Mouse (Mus musculus) hindbrain, embryonic 11.5 days (tissue): ENCODE data around the gene Add3. TPM values are rescaled to one million over a fixed set of nuclear protein-coding genes. Genes with fewer than 3 reads are reported as not detected.

Experiments
- ATAC-seq: fragments of 200-750 bp; cut with Nextera tagmentation; 2 replicates; pipeline ENCODE4 v1.8.0; 2017; ENCODE audit warnings: mild to moderate bottlenecking, moderate TSS enrichment, moderate library complexity; ENCODE audit not compliant: low FRiP score
- DNase-seq: peaks from one replicate; pipeline ENCODE4 v3.0.0-alpha.2; 2015; ENCODE audit warnings: low spot score
- H3K27ac ChIP-seq: fragments of 300-500 bp; sonication (generic); 2 replicates; pipeline ENCODE4 v1.5.1; 2014; ENCODE audit warnings: mild to moderate bottlenecking, low read depth, low read length
- H3K27me3 ChIP-seq: fragments of 300-500 bp; sonication (generic); 2 replicates; pipeline ENCODE4 v1.6.1; 2014; ENCODE audit warnings: mild to moderate bottlenecking, low read length, moderate library complexity, mixed read lengths; ENCODE audit not compliant: control insufficient read depth, insufficient read depth
- H3K36me3 ChIP-seq: fragments of 300-500 bp; sonication (generic); 2 replicates; pipeline ENCODE4 v1.6.1; 2014; ENCODE audit warnings: mild to moderate bottlenecking, low read length, moderate library complexity, mixed read lengths; ENCODE audit not compliant: control insufficient read depth, insufficient read depth
- H3K4me1 ChIP-seq: fragments of 300-500 bp; sonication (generic); replicated peaks from 2 replicates; pipeline ENCODE4 v1.6.1; 2014; ENCODE audit warnings: low read length, mixed read lengths; ENCODE audit not compliant: control insufficient read depth, insufficient read depth
- H3K4me2 ChIP-seq: fragments of 300-500 bp; sonication (generic); replicated peaks from 2 replicates; pipeline ENCODE4 v1.6.1; 2014; ENCODE audit warnings: mild to moderate bottlenecking, low read depth, low read length
- H3K4me3 ChIP-seq: fragments of 300-500 bp; sonication (generic); 2 replicates; pipeline ENCODE4 v1.5.1; 2014; ENCODE audit warnings: low read depth, low read length
- H3K9ac ChIP-seq: fragments of 300-500 bp; sonication (generic); 2 replicates; pipeline ENCODE4 v1.6.1; 2014; ENCODE audit warnings: low read depth, low read length
- H3K9me3 ChIP-seq: fragments of 300-500 bp; sonication (generic); 2 replicates; pipeline ENCODE4 v1.6.1; 2016; ENCODE audit warnings: low read length; ENCODE audit not compliant: control insufficient read depth
- WGBS: fragments of 180-500 bp; shearing (Covaris S2); extraction: QIAGEN DNeasy Blood & Tissue Kit; methylation state at CpG from one replicate; pipeline ENCODE4 v1.1.7; 2014; 5-methylcytosine and 5-hydroxymethylcytosine counted together
- polyA plus RNA-seq: library from polyadenylated mRNA; unstranded; fragments of >200 nt; fragmentation: Nextera tagmentation; extraction: Ambion mirVana; gene quantifications from 2 replicates; pipeline ENCODE4 v1.2.1, GENCODE M21; 2014

Add3 gene
- 46.6 and 51.6 TPM in 2 replicates for polyA plus RNA-seq

DNA sequence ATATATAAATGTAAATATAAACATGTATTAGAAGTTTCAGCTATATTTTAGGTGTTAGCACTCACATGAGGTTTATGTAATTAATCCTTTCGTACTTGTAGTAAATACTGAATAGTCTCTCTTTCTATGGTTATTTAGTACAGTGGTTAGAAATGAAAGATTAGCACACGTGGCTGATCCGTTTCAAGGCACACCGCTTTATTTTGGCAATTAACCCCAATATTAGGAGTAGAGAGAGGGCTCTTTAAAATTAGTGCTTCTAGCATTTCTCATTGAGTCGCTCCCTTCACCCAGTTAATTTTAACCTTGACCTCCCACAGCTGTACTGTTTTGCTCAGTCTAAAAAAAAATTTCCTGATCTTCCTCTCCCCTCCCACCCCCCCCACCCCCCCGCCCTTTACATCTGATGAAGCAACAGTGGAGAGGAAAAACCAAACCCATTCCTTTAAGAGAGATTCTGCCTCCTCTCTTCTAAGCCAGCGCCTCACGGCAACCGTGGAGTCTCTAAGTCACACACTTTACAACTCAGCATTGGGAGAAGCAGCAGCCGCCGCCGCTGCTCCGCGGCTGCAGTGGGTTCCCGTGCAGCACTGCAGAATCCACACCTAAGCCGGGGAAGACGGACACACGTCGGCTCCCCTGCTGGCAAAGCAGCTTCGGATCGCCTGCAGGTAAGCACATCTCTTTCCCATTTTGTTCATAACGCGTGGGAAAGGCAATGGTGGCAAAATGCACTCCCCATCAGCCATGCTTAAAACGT is at the start of gene Add3:
Add3 (plus strand) TSS at position 400 of the 760 bp plus-strand sequence.
- ATAC-seq (no peak), DNase-seq (peak; percentile 60)
- WGBS = 6% methylated on average over 24 of the region's 24 CpGs
- H3K36me3 ChIP-seq = no peaks in the 10 kb centered on the region
- peak within 1 kb of the TSS; percentile 67 for H3K4me3 ChIP-seq
- no peaks in the 10 kb centered on the region for H3K27me3 ChIP-seq
- H3K27ac ChIP-seq = no peak within 1 kb of the TSS
- no peaks in the 10 kb centered on the region for H3K9me3 ChIP-seq
- H3K9ac ChIP-seq = peak within 1 kb of the TSS; percentile 28; the same call in 1 of the 2 replicates
- 0 out of 2 replicates have a peak, but pooled peaks cover 3% of the 10 kb centered on the region for H3K4me1 ChIP-seq
- peak within 1 kb of the TSS; percentile 74 for H3K4me2 ChIP-seq

DNA sequence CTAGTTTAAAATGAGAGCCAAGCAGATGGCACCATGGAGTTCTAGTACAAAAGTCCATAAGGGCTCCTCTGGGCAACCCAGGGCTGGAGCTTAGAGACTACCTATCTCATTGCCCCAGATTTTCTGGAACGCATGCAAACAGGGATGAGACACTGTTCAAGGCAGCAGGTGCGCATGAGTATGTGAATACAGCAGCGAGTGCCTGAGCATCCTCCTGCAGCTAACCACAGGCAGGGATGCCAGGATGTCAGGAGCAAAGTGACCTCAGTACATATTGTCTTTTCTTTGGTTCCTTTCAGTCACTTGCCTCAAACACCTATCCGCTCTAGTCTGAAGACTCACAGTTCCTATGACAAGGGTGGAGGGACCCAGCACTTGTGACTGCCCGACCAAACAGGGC is 49.6 kb upstream of the Add3 start:
- DNase-seq (no peak), ATAC-seq (no peak)
- Histone ChIP-seq H3K27ac (no peak overlapping the region), H3K9me3 (no peaks in the 10 kb centered on the region), H3K4me2 (no peak overlapping the region), H3K27me3 (no peaks in the 10 kb centered on the region), H3K9ac (no peak overlapping the region), H3K4me1 (no peaks in the 10 kb centered on the region), H3K4me3 (no peak overlapping the region), H3K36me3 (no peaks in the 10 kb centered on the region)
- WGBS = 94% methylated on average over 5 of the region's 5 CpGs

DNA sequence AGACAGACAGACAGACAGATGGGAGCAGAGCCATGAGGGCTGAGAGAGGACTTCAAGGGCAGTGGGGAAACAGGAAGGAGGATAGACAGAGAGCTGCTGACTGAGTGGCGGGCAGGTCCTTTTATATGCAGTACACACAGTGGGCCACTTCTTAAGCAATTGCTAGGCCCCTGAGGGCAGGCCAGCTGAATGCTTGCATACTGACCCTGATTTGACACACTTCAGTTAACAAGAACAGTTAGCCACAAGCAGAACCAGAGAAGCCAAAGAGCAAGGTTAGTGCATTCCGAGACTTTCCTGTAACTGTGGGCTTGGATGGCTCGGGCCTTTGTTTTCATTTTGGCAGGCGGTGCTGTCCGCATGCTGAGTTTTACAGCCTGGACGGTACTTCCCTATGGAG is 48.0 kb upstream of the Add3 start:
- 56% methylated on average over 6 of the region's 6 CpGs for WGBS
- H3K9ac ChIP-seq = no peak overlapping the region
- no peaks in the 10 kb centered on the region for H3K27me3 ChIP-seq
- no peak overlapping the region for H3K4me2 ChIP-seq
- H3K4me3 ChIP-seq = no peak overlapping the region
- DNase-seq (no peak), ATAC-seq (no peak)
- no peaks in the 10 kb centered on the region for H3K9me3 ChIP-seq
- no peak overlapping the region for H3K27ac ChIP-seq
- no peaks in the 10 kb centered on the region for H3K4me1 ChIP-seq
- H3K36me3 ChIP-seq = no peaks in the 10 kb centered on the region

DNA sequence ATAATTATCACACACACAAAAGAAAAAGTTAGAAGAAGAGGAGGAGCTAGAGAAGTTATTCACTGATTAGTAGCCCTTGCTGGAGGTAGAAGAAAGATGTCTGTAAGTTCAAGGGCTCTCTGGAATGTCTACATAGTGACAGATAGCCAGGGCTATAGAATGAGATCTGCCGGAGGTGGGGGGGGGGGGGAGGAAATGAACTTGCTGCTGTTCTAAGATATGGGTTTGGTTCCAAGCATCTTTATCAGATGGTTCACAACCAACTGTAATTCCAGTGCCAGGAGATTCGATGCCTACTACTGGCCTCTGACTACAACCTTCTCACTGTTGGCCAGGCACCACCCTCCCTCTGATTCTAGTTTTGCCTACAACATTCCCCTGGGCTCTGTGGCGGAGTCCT is 46.9 kb upstream of the Add3 start:
- Histone ChIP-seq H3K27ac (no peak overlapping the region), H3K4me1 (no peaks in the 10 kb centered on the region), H3K36me3 (no peaks in the 10 kb centered on the region), H3K4me2 (no peak overlapping the region), H3K9me3 (no peaks in the 10 kb centered on the region), H3K4me3 (no peak overlapping the region), H3K9ac (no peak overlapping the region), H3K27me3 (no peaks in the 10 kb centered on the region)
- DNase-seq (no peak), ATAC-seq (no peak)
- 85% methylated on average over 3 of the region's 3 CpGs for WGBS

DNA sequence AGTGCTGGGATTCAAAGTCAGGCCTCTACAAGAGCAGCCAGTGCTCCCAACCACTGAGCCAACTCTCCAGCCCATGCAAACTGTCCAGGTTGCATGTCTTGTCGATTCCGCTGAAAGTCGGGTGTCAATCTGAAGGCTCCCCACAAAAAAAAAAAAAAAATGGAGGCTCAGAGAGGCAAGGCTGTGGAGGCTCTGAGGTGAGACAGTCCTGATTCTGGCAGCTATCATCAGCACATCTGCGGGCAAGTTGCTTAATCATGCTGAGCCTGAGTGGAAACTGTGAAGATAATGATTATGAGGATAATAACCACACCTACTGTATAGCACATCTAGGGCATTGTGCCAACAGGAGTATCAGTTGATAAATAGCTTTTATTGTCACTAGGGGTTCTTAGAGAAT is 45.6 kb upstream of the Add3 start:
- Histone ChIP-seq H3K4me2 (no peak overlapping the region), H3K27ac (no peak overlapping the region), H3K36me3 (no peaks in the 10 kb centered on the region), H3K9ac (no peak overlapping the region), H3K4me3 (no peak overlapping the region), H3K27me3 (no peaks in the 10 kb centered on the region), H3K9me3 (no peaks in the 10 kb centered on the region), H3K4me1 (no peaks in the 10 kb centered on the region)
- ATAC-seq (no peak), DNase-seq (no peak)
- 95% methylated on average over 4 of the region's 4 CpGs for WGBS

DNA sequence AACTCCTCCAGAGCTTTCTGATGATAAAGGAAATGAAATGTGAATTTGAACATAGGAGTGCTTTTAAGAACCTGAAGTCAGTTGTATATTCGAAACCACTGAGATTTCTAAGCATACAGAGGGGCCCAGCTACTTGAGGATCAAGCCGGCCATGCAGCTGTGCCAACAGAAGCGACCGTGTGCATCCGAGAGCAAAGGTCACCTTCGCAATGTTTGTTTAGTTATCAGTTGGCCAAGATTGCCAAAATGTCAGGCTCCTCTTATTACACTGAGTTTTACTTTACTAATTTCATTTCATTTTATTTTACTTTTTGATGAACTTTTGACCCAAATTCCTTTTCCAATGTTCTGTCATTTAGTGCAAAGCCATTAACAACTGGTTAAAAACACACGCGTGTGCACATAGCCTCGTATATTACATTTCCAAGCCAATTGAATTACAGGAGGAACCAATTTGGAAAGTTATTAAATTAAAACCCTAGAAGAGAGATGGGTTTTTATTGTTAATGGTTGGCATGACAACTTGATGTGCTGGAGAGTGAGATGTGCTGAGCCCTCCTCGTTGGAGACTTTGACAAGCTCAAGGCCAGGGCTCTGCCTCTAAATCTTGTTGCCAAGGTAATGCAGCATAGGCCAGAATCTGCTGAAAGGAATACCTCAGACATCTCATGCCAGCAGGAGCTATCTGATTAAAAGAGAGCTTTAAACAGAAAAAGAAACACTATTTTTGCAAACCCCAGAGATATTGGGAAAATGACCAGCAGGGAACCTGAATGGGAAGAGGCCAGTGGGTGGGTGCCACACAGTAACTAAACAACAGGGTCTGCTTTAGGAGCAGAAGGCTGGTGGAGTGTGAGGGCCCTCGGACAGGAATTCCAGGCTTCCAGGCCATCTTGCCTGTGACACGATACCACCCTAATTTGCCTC is 38.6 kb upstream of the Add3 start:
- Histone ChIP-seq H3K4me2 (no peak overlapping the region), H3K9ac (no peak overlapping the region), H3K36me3 (no peaks in the 10 kb centered on the region), H3K9me3 (no peaks in the 10 kb centered on the region), H3K4me1 (no peaks in the 10 kb centered on the region), H3K27me3 (no peaks in the 10 kb centered on the region), H3K4me3 (no peak overlapping the region), H3K27ac (no peak overlapping the region)
- no peak for DNase-seq
- ATAC-seq = no peak
- 73% methylated on average over 12 of the region's 12 CpGs for whole genome bisulfite sequencing

DNA sequence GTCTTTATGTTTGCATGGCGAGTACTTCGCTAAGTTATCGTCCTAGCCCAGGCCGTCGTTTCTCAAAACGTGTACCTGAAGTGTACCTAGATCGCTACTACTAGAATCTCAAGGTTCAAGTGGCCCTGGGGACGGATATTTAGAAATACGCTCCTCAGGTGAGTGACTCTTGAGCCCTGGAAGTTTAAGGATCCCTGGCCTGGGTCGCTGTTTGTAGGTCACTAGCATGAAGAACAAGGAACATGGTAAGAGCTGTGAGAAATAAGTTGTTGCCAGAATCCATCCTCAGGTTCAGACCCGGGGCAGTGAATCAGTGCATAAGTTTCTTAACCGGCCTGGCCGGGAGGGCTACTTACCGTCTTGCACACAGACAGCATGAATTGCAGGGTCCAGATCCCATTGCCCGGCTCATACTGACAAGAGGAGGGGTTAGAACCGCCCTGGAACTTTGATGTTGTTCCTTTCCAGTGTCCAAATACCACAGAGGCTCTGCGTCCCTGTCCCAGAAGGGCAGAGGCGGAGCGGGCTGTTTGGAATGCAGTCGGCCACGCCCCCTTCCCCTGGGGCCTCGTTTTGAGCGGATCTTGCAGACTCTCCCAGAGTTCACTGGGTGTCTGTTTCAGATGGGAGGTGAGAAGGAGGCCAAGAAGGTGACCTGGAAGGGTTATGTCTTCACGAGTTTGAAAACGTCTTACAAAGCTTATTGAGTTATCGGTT is 34.7 kb upstream of the Add3 start:
- 51% methylated on average over 26 of the region's 26 CpGs for WGBS
- no peak overlapping the region for H3K4me3 ChIP-seq
- no peaks in the 10 kb centered on the region for H3K4me1 ChIP-seq
- no peaks in the 10 kb centered on the region for H3K9me3 ChIP-seq
- no peak overlapping the region for H3K9ac ChIP-seq
- H3K27me3 ChIP-seq = no peaks in the 10 kb centered on the region
- no peaks in the 10 kb centered on the region for H3K36me3 ChIP-seq
- ATAC-seq (0 out of 2 replicates have a peak, but pooled peaks have one; percentile 33), DNase-seq (peak; percentile 64)
- H3K27ac ChIP-seq = no peak overlapping the region
- H3K4me2 ChIP-seq = no peak overlapping the region

DNA sequence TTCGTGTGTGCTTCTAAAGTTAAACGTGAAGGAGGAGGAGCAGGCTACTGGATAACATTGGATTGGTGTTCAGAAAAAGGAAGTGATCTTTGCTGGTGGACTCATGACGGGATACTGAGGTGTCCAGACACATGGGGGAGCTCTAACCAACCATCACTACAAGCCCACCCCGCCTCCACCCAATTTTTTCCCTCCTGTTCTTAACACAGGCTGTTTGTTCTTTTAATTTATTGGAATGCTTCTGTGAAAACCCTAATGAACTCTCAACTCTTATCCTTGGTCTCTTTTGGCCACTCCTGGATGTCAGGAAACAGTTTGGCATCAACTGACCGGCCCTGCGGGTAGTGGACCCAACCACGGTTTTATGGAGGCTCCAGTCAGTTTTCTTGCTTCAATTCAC is 33.3 kb upstream of the Add3 start:
- ATAC-seq (no peak), DNase-seq (no peak)
- H3K36me3 ChIP-seq = no peaks in the 10 kb centered on the region
- 85% methylated on average over 7 of the region's 7 CpGs for WGBS
- H3K4me3 ChIP-seq = no peak overlapping the region
- no peaks in the 10 kb centered on the region for H3K9me3 ChIP-seq
- no peak overlapping the region for H3K9ac ChIP-seq
- no peaks in the 10 kb centered on the region for H3K27me3 ChIP-seq
- no peak overlapping the region for H3K4me2 ChIP-seq
- no peak overlapping the region for H3K27ac ChIP-seq
- H3K4me1 ChIP-seq = no peaks in the 10 kb centered on the region
